Mouse (Mus musculus) ovary, adult 18-20 months (tissue): ENCODE results near the gene Rps27rt.
"Not testable (repeated sequence)": the region's sequence is repeated elsewhere in the genome, so short reads cannot be mapped to it uniquely, and the experiment has no call there.

Experiments used
- DNase-seq: peaks from one replicate; pipeline ENCODE4 v3.0.0; 2022; ENCODE audit warnings: low spot score, mixed read lengths

Gene Rps27rt

GRCm38 (mm10) chr9:114982689-114983360, at the start of gene Rps27rt:
Gene Rps27rt (minus strand): TSS chr9:114982739.
- no peak for DNase-seq

- DNase-seq = not testable (repeated sequence)
Observed at GRCm38 (mm10) chr9:115031046-115031445, 48.5 kb upstream of the Rps27rt start.

GRCm38 (mm10) chr9:115030581-115030980, 48.0 kb upstream of the Rps27rt start:
- DNase-seq = no peak

GRCm38 (mm10) chr9:115029307-115029706, 46.8 kb upstream of the Rps27rt start:
- no peak for DNase-seq

GRCm38 (mm10) chr9:115023708-115024383, 41.3 kb upstream of the Rps27rt start:
- DNase-seq = no peak

- DNase-seq = no peak
Observed at GRCm38 (mm10) chr9:115023137-115023536, 40.6 kb upstream of the Rps27rt start.

GRCm38 (mm10) chr9:115021419-115021818, 38.9 kb upstream of the Rps27rt start:
- no peak for DNase-seq

GRCm38 (mm10) chr9:115020141-115020540, 37.6 kb upstream of the Rps27rt start:
- no peak for DNase-seq

- no peak for DNase-seq
Observed at GRCm38 (mm10) chr9:115012367-115012766, 29.8 kb upstream of the Rps27rt start.

- DNase-seq = no peak
Observed at GRCm38 (mm10) chr9:115008194-115008593, 25.7 kb upstream of the Rps27rt start.

- no peak for DNase-seq
Observed at GRCm38 (mm10) chr9:115007776-115008175, 25.2 kb upstream of the Rps27rt start.

- DNase-seq = no peak
Observed at GRCm38 (mm10) chr9:115005446-115005845, 22.9 kb upstream of the Rps27rt start.

- DNase-seq = no peak
Observed at GRCm38 (mm10) chr9:114999771-115000146, 17.2 kb upstream of the Rps27rt start.

- DNase-seq = no peak
Observed at GRCm38 (mm10) chr9:114999010-114999770, 16.7 kb upstream of the Rps27rt start.

- DNase-seq = no peak
Observed at GRCm38 (mm10) chr9:114996489-114996888, 13.9 kb upstream of the Rps27rt start.

- DNase-seq = no peak
Observed at GRCm38 (mm10) chr9:114995716-114996115, 13.2 kb upstream of the Rps27rt start.

- no peak for DNase-seq
Observed at GRCm38 (mm10) chr9:114995250-114995649, 12.7 kb upstream of the Rps27rt start.

GRCm38 (mm10) chr9:114992528-114992927, 10.0 kb upstream of the Rps27rt start:
- DNase-seq = no peak

GRCm38 (mm10) chr9:114990421-114990820, 7.9 kb upstream of the Rps27rt start:
- no peak for DNase-seq

- no peak for DNase-seq
Observed at GRCm38 (mm10) chr9:114988610-114989327, 6.2 kb upstream of the Rps27rt start.

GRCm38 (mm10) chr9:114988029-114988428, 5.5 kb upstream of the Rps27rt start:
- no peak for DNase-seq

GRCm38 (mm10) chr9:114986361-114986760, 3.8 kb upstream of the Rps27rt start:
- no peak for DNase-seq
